Mouse (Mus musculus) liver, embryonic 14.5 days (tissue): ENCODE results near the gene Kif1a.

ENCODE experiments used
- CTCF ChIP-seq: IDR thresholded peaks from 2 replicates; pipeline ENCODE4 v1.5.1; 2016; ENCODE audit warnings: antibody characterized with exemption, low read depth, control low read depth
- EP300 ChIP-seq: IDR thresholded peaks from 2 replicates; pipeline ENCODE4 v1.6.1; 2016; ENCODE audit warnings: antibody characterized with exemption, low read depth

GRCm38 (mm10) chr1:93068553-93068952 is 33.2 kb downstream of the Kif1a start:
- no peak for TF ChIP-seq EP300
- TF ChIP-seq CTCF: no peak
